Mouse (Mus musculus): ENCODE data around the gene Abca15.

DNA sequence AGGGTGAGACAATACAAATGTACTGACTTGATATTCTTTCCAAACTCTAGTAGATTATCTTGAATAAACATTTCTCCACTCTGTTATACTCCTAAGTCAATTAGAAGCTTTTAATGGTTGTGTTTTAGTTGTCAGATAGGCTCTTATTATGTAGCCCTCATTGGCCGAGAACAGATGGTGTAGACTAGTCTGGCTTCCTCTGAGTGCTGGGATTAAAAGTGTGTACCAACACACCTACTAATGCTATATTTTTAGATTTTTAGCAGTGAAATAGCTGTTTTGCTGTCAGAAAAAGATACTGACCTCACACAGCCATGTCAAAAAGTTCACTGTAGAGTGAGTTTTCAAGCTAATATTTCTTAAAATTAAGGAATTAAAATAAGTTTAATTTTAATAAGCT is 83.9 kb downstream of the Abca15 start:
- TF ChIP-seq CTCF (IDR thresholded peaks at IDR 0.05) = no peak
- TF ChIP-seq POLR2A (IDR thresholded peaks at IDR 0.05; ENCODE audit: insufficient read depth, low read depth, low read length) = no peak

All from heart, adult 2 months (tissue).